Mouse (Mus musculus) central nervous system, embryonic 11.5 days (tissue): ENCODE measurements around the gene Acvr2b. TPM values are rescaled to one million over a fixed set of nuclear protein-coding genes. Genes with fewer than 3 reads are reported as not detected.

Experiments used
- polyA plus RNA-seq: library from polyadenylated mRNA; depleted of rRNA; stranded (reverse); fragments of >200 nt; gene quantifications from 2 replicates; pipeline ENCODE4 v1.2.3, GENCODE M21; 2012; rRNA removed

Acvr2b gene
- 34.5 and 46.1 TPM in 2 replicates for polyA plus RNA-seq

DNA sequence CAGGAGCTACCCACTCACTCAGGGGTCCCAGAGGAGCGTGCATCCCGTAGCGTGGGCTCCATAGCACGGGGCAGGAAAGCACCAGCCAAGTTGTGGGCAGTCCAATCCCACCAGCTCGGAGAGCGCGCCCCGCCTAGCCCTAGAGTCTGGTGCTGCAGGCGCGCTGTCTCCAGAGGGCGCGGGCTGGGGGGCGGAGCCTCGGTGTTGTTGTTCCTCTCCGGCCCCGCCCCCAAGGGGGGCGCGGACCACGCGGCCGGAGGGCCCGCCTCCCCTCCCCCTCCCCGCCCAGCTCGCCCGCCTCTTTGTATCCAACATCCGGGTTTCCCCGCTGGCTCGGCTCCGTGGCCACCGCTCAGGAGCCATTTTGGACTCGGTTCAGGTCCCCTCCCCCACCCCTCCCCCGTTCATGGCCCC, at the start of gene Acvr2b:
Gene Acvr2b (plus strand): TSS at position 318 of the 414 bp plus-strand sequence.

DNA sequence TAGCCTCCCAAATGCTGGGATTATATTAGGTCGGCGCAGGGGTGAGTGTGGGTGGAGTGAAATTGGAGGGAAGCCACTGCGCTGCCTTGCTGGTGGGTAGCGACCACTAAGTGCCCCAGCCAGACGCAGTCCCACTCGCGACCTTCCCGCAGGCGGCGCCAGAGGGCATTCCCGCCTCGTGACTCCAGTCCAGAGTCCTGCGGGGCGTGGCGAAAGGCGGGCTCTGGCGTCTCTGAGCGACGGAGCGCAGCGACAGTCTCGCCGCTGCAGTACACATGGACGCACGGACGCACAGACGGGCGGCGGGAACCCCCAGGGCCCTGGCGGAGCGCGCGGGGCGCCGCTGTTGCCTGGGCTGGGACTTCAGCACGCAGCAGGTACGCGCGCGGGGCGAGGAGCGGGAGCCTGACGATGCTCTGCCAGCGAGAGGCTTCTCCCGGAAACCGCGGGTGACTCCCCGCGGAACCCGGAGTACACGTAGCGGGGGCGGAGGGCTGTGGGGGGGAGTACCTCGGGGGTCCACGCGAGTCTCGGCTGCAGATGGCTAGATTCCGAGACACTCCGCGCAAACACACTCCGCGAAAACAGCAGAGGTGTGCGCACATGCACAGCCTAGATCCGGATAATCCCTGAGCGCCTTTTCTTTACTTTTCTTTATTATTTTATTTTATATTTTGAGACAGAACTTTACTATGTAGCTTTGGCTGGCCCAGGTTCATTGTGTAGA, 44.4 kb upstream of the Acvr2b start, which contains the start of gene Xylb:
Gene Xylb (plus strand): TSS at position 51 of the 727 bp plus-strand sequence.

DNA sequence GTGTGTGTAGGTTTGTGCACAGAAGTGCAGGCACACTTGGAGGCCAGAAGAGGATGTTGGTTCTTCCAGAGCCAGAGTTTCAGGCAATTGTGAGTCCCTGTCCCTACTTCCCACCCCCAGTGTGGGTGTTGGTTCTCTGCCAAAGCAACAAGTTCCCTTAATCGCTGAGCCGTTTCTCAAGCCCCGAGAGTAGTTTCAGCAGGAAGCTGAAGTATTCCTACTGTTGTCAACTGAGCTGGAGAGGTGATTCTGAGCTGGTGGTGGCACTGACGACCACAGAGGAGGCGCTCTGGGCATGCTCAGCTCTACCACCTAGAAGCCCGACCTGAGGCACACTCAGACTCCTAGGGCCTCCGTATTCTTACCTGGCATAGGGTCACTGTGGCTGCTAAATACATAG, 36.6 kb upstream of the Acvr2b start, which contains the start of gene Slc22a14:
Gene Slc22a14 (minus strand): TSS at position 270 of the 400 bp plus-strand sequence.

DNA sequence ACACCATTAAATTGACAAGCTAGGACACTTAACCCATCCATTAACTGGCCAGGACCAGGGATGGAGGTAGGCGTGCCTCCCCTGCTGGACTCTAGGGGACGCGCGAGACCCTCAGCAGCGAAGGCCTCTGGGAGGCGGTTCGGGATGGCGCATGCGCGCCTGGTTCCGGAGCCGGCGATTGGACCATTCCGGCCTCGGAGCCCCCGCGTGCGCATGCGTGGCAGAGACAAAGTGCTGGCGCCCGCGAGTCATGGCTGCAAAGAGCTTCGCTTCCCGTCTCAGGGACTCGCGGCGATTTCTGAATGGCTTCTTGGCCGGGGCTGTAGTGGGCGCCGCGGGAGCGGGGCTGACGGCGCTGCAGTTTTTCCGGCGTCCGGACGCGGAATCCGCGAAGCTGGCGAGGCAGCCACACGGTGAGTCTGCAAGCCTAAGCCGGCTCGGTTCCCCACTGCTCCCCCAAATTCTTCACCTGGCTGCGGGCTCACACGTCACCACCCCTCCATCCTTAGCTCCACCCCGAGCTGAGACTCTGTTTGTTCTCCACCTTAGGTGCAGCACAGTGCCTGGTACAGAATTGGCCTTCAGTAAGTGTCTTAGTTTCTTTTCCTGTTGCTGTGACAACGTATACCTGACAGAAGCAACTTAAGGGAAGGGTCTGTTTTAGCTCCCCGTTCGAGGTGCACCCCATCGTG, 43.0 kb downstream of the Acvr2b start, which contains the start of gene Exog:
Gene Exog (plus strand): TSS at position 206 of the 692 bp plus-strand sequence.

Other genes starting within 250 kb of the Acvr2b start
- gene Acaa1b, start 245.0 kb upstream of the Acvr2b start, polyA plus RNA-seq = 1.3 TPM in 2 replicates
- gene Gm47289, start 243.0 kb upstream of the Acvr2b start, polyA plus RNA-seq = not detected in 2 replicates
- gene Slc22a13, start 193.0 kb upstream of the Acvr2b start, polyA plus RNA-seq = 0.05 TPM in 1 of 2 replicates, not detected in the other
- gene Oxsr1, start 79.7 kb upstream of the Acvr2b start, polyA plus RNA-seq = 44.9 and 46.7 TPM in 2 replicates
- gene Acaa1a, start 62.4 kb upstream of the Acvr2b start, polyA plus RNA-seq = 80.0 and 89.0 TPM in 2 replicates
- 5.0 and 5.9 TPM in 2 replicates for gene Myd88, start 60.7 kb upstream of the Acvr2b start, polyA plus RNA-seq
- 6.5 and 11.1 TPM in 2 replicates for gene Xylb, start 44.7 kb upstream of the Acvr2b start, polyA plus RNA-seq
- gene Slc22a14, start 36.6 kb upstream of the Acvr2b start, polyA plus RNA-seq = not detected in 2 replicates
- 17.5 and 18.9 TPM in 2 replicates for gene Exog, start 42.8 kb downstream of the Acvr2b start, polyA plus RNA-seq
- gene Scn5a, start 176.9 kb downstream of the Acvr2b start, polyA plus RNA-seq = 1.7 and 2.3 TPM in 2 replicates